Mouse (Mus musculus): ENCODE data around the gene Ap1ar.

DNA sequence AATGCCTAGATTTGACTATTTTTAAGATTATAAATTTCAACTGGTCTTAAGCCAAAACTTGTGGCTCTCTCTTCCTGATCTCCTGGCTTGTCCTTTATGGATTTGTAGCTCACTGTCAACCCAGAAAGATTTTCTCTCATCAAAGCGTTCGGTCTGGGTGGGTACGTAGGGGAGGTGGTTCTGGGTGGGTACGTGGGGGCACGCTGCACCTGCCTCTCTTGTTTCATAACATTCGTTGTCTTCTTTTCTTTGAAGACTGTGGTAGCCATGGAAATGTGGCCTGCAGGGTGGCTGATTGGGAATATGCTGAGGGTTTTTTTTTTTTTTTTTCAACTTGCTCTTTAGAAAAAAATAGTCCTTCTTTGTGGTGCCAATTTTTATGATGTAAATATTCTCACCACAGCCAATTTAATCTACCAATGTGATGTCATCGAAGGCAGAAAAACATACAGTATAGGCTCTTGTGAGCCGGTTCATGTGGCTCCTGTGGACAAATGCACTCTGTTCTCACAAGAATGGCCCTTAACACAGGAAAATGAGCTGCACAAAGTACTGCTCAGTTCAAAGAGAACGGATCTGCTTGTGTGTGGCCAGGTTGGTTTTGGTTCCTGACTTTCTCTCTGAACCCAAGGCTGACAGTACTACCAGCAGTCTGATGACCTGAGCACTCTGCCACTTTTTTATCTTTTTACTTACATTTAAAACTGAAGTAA, 30.9 kb upstream of the Ap1ar start:
- TF ChIP-seq REST (IDR thresholded peaks at IDR 0.05; ENCODE audit: insufficient read depth, insufficient read length): no peak
- TF ChIP-seq POLR2A (IDR thresholded peaks at IDR 0.05; ENCODE audit: insufficient read length, low read depth): no peak
- no peak for TF ChIP-seq SRF (IDR thresholded peaks at IDR 0.05; ENCODE audit: control insufficient read depth, insufficient read length, low read depth)
- TF ChIP-seq POLR2AphosphoS2 (IDR thresholded peaks at IDR 0.05; ENCODE audit: insufficient read length, low read depth): no peak
- TF ChIP-seq USF1 (IDR thresholded peaks at IDR 0.05; ENCODE audit: low read depth): no peak
- TF ChIP-seq TCF12 (IDR thresholded peaks at IDR 0.05; ENCODE audit: insufficient read depth, poor library complexity, severe bottlenecking): no peak
- no peak for TF ChIP-seq TCF3 (IDR thresholded peaks at IDR 0.05; ENCODE audit: insufficient read length, low read depth)
- TF ChIP-seq E2F4 (IDR thresholded peaks at IDR 0.05; ENCODE audit: insufficient read depth): no peak
